Mouse (Mus musculus): ENCODE results near the gene Numa1.
A peak's percentile ranks its signal among the peaks of the same experiment; 100 is the strongest.
"Not testable (repeated sequence)": the region's sequence is repeated elsewhere in the genome, so short reads cannot be mapped to it uniquely, and the experiment has no call there.

Gene Numa1

GRCm38 (mm10) chr7:101985081-101985480 lies 51.2 kb downstream of the Numa1 start:
- DNase-seq (ENCODE audit: low spot score) = no peak

- DNase-seq (ENCODE audit: low spot score) = no peak
Measured at GRCm38 (mm10) chr7:101994241-101994640, 60.3 kb downstream of the Numa1 start.

GRCm38 (mm10) chr7:101998194-101998927 lies 64.5 kb downstream of the Numa1 start:
- DNase-seq (ENCODE audit: low spot score) = peak; percentile 70

GRCm38 (mm10) chr7:101999461-102000151 lies 65.7 kb downstream of the Numa1 start:
- no peak for DNase-seq (ENCODE audit: low spot score)

- DNase-seq (ENCODE audit: low spot score) = no peak
Measured at GRCm38 (mm10) chr7:102000296-102000695, 66.4 kb downstream of the Numa1 start.

GRCm38 (mm10) chr7:102000921-102001630 lies 67.2 kb downstream of the Numa1 start:
- DNase-seq (ENCODE audit: low spot score) = peak; percentile 49

- DNase-seq (ENCODE audit: low spot score) = no peak
Measured at GRCm38 (mm10) chr7:102006520-102006919, 72.6 kb downstream of the Numa1 start.

GRCm38 (mm10) chr7:102011855-102012254 lies 77.9 kb downstream of the Numa1 start:
- no peak for DNase-seq (ENCODE audit: low spot score)

GRCm38 (mm10) chr7:102013416-102013815 lies 79.5 kb downstream of the Numa1 start:
- DNase-seq (ENCODE audit: low spot score) = no peak

- DNase-seq (ENCODE audit: low spot score) = no peak
Measured at GRCm38 (mm10) chr7:102014995-102015394, 81.1 kb downstream of the Numa1 start.

- no peak for DNase-seq (ENCODE audit: low spot score)
Measured at GRCm38 (mm10) chr7:102016936-102017335, 83.0 kb downstream of the Numa1 start.

- DNase-seq (ENCODE audit: low spot score) = no peak
Measured at GRCm38 (mm10) chr7:102017452-102017851, 83.5 kb downstream of the Numa1 start.

- no peak for DNase-seq (ENCODE audit: low spot score)
Measured at GRCm38 (mm10) chr7:102018034-102018433, 84.1 kb downstream of the Numa1 start.

- DNase-seq (ENCODE audit: low spot score) = no peak
Measured at GRCm38 (mm10) chr7:102018590-102018989, 84.7 kb downstream of the Numa1 start, which contains the start of gene Il18bp. Il18bp (minus strand) TSS chr7:102018690.

- no peak for DNase-seq (ENCODE audit: low spot score)
Measured at GRCm38 (mm10) chr7:102019362-102019761, 85.5 kb downstream of the Numa1 start.

- not testable (repeated sequence) for DNase-seq (ENCODE audit: low spot score)
Measured at GRCm38 (mm10) chr7:102020934-102021333, 87.0 kb downstream of the Numa1 start.

GRCm38 (mm10) chr7:102023821-102024220 lies 89.9 kb downstream of the Numa1 start:
- DNase-seq (ENCODE audit: low spot score) = no peak

- DNase-seq (ENCODE audit: low spot score) = no peak
Measured at GRCm38 (mm10) chr7:102025187-102026119, 91.5 kb downstream of the Numa1 start.

GRCm38 (mm10) chr7:102034904-102035303 lies 101.0 kb downstream of the Numa1 start:
- no peak for DNase-seq (ENCODE audit: low spot score)

- no peak for DNase-seq (ENCODE audit: low spot score)
Measured at GRCm38 (mm10) chr7:102035534-102035933, 101.6 kb downstream of the Numa1 start.

- DNase-seq (ENCODE audit: low spot score) = no peak
Measured at GRCm38 (mm10) chr7:102037318-102037717, 103.4 kb downstream of the Numa1 start.

GRCm38 (mm10) chr7:102042314-102042713 lies 108.4 kb downstream of the Numa1 start:
- no peak for DNase-seq (ENCODE audit: low spot score)
